Mouse (Mus musculus) brain, adult 10 weeks (tissue): ENCODE data around the gene Mafk. TPM values are rescaled to one million over a fixed set of nuclear protein-coding genes. Genes with fewer than 3 reads are reported as not detected.

Experiments
- polyA plus RNA-seq: library from polyadenylated mRNA; stranded (reverse); fragments of 350-450 nt; fragmentation: Illumina TruSeq; extraction: RNeasy Lipid Tissue Mini Kit (QIAGEN cat#74804); gene quantifications from one replicate; pipeline ENCODE4 v1.2.3, GENCODE M21; 2015; ENCODE audit warnings: low read depth, low replicate concordance

The Mafk gene
- polyA plus RNA-seq, result 6.4 TPM

GRCm38 (mm10) chr5:139791227-139792158, at the start of gene Mafk:
Gene Mafk, plus strand, starts transcription at chr5:139791513.

GRCm38 (mm10) chr5:139775216-139775926, 15.9 kb upstream of the Mafk start, which contains the start of gene Ints1:
Gene Ints1, minus strand, starts transcription at chr5:139775674.

DNA sequence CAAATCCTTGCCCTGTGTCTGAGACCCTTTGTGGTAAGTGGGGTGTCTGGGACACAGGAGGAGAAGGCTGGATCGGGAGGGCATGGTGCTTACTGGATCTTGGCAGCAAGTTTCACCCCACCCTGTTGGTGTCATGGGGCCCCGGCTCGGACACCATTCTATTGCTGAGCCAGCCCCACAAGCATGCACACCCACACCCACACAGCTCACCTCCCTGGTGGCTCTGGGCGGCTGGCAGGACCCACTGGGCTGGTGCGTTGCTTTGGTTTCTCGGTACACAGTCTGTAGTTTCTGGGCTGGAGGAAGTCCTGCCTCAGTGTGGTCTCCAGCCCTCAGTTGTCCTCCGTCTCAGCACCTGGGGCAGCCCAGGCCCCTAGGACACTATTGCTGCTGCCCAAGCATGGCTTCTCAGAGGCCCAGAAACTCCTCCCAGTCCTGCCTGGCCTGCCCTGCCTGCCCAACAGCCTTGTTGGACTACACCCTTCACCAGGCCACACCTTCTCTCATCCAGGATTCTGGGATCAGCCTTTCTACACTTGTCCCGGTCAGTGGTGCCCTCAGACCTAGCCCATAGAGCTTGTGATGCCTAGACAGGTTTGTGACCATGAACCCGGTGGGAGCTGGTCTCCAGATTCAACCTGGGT, 28.3 kb downstream of the Mafk start, which contains the start of gene Tmem184a:
Tmem184a (minus strand) TSS at position 380 of the 644 bp plus-strand sequence.

GRCm38 (mm10) chr5:139826357-139827055, 35.2 kb downstream of the Mafk start, which contains the start of the genes Gm26938 and Psmg3:
Gene Gm26938, minus strand, starts transcription at chr5:139826407.
Gene Psmg3, minus strand, starts transcription at chr5:139826885.

Other genes starting within 250 kb of the Mafk start
- not detected for gene Uncx, start 248.0 kb upstream of the Mafk start, polyA plus RNA-seq
- gene Micall2, start 55.2 kb upstream of the Mafk start, polyA plus RNA-seq, result 2.0 TPM
- 45.8 TPM for gene Ints1, start 15.8 kb upstream of the Mafk start, polyA plus RNA-seq
- 0.22 TPM for gene Tmem184a, start 28.4 kb downstream of the Mafk start, polyA plus RNA-seq
- not detected for gene Gm26938, start 34.9 kb downstream of the Mafk start, polyA plus RNA-seq
- gene Psmg3, start 35.4 kb downstream of the Mafk start, polyA plus RNA-seq, result 33.6 TPM
- gene Elfn1, start 116.4 kb downstream of the Mafk start, polyA plus RNA-seq, result 14.0 TPM